Mouse (Mus musculus) spleen, adult 2 months (tissue): ENCODE data around the gene Frem2. TPM values are rescaled to one million over a fixed set of nuclear protein-coding genes. Genes with fewer than 3 reads are reported as not detected.

Source experiments
- DNase-seq, 2 experiments: peaks; one replicate each; pipeline versions ENCODE4 v3.0.0 to v3.0.0-alpha.2; 2012 to 2021; ENCODE audit warnings: low spot score in 2 of 2, low read depth in 1 of 2
- H3K27ac ChIP-seq: fragments of 200-500 bp; 2 replicates; pipeline ENCODE4 v1.5.1; 2012; ENCODE audit warnings: low read length, inconsistent platforms; ENCODE audit not compliant: insufficient read depth
- H3K27me3 ChIP-seq: fragments of 200-500 bp; 2 replicates; pipeline ENCODE4 v1.6.1; 2012; ENCODE audit warnings: mild to moderate bottlenecking, moderate library complexity, low read length, inconsistent platforms; ENCODE audit not compliant: control insufficient read depth, insufficient read depth
- H3K36me3 ChIP-seq: fragments of 200-500 bp; 2 replicates; pipeline ENCODE4 v1.6.1; 2012; ENCODE audit warnings: mild to moderate bottlenecking, low read length, inconsistent platforms; ENCODE audit not compliant: control insufficient read depth, insufficient read depth
- H3K4me1 ChIP-seq: fragments of 200-500 bp; 2 replicates; pipeline ENCODE4 v1.6.1; 2011; ENCODE audit warnings: inconsistent platforms; ENCODE audit not compliant: control insufficient read depth, insufficient read depth, insufficient read length
- H3K4me3 ChIP-seq: fragments of 200-500 bp; 2 replicates; pipeline ENCODE4 v1.5.1; 2011; ENCODE audit warnings: mild to moderate bottlenecking, inconsistent platforms; ENCODE audit not compliant: insufficient read depth, insufficient read length; ENCODE audit errors: extremely low read depth
- CTCF ChIP-seq: fragments of 200-500 bp; IDR thresholded peaks from 2 replicates; pipeline ENCODE4 v1.5.1; 2011; ENCODE audit warnings: mild to moderate bottlenecking, inconsistent platforms; ENCODE audit not compliant: insufficient read depth, insufficient read length, insufficient replicate concordance; ENCODE audit errors: extremely low read depth
- POLR2A ChIP-seq: fragments of 200-500 bp; IDR thresholded peaks from 2 replicates; pipeline ENCODE4 v1.6.1; 2011; ENCODE audit warnings: low read depth, low read length, inconsistent platforms
- WGBS: fragments of 180-500 bp; shearing (Covaris S2); methylation state at CpG from one replicate; pipeline ENCODE4 v1.1.7; 2018; 5-methylcytosine and 5-hydroxymethylcytosine counted together
- polyA plus RNA-seq: library from polyadenylated mRNA; depleted of rRNA; stranded (reverse); fragments of >200 nt; gene quantifications from 2 replicates; pipeline ENCODE4 v1.2.3, GENCODE M21; 2012

Gene Frem2
- polyA plus RNA-seq, 1 experiment, result 1.2 TPM

DNA sequence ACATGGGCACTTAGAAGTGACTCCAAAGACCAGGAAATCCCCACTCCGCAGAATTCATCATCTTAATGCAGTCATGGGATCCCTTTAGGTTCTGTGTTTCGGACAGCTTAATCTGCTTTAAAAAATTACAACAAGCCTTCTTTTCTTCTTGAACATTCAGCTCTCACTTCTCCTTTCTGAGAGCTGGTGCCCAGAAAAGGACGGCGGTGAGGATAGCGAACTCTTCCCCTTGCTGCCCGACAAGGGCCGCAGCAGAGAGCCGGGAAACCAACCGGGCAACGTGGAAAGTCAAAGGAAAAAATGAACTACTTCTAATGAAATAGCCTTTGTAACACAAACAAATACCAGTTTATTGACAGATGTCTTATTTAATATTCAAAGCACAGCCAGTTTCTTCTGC lies 134.4 kb downstream of the Frem2 start:
- WGBS, result 42% methylated on average over 10 of the region's 10 CpGs
- Histone ChIP-seq H3K27me3 (no peaks in the 10 kb centered on the region), H3K27ac (no peak overlapping the region), H3K36me3 (no peaks in the 10 kb centered on the region), H3K4me3 (no peak overlapping the region), H3K4me1 (no peaks in the 10 kb centered on the region)
- TF ChIP-seq POLR2A (no peak), CTCF (no peak)
- no peak for DNase-seq

DNA sequence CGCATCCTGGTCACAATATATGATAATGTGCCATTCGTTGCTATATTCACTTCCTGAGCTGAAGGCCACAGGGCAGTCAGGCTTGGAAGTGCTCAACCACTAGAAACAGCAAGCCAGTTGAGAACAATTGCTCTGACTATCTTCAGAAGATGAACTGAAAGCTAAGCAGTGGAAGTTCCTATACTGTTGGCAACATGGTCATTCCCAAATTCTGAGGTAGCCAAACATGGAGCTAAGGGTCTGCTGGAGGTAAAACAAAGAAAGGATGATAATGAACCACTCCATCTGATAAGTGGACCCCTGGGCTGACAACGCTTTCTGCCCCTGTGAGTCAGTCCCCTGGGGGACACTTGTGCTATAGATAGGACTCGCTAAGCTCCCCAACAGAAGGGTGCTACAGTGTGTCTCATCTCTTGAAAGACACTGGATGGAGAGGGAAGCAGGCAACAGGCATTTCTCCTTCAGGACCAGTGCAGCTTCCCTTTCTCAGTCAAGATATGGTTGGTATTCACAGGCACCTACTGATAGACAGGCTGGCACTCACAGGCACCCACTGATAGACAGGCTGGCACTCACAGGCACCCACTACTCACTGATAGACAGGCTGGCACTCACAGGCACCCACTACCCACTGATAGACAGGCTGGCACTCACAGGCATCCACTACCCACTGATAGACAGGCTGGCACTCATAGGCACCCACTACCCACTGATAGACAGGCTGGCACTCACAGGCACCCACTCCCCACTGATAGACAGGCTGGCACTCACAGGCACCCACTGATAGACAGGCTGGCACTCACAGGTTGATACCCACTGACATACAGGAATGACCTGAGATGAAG lies 142.7 kb downstream of the Frem2 start:
- Histone ChIP-seq H3K36me3 (no peaks in the 10 kb centered on the region), H3K27me3 (no peaks in the 10 kb centered on the region), H3K4me1 (no peaks in the 10 kb centered on the region), H3K4me3 (no peak overlapping the region), H3K27ac (no peak overlapping the region)
- TF ChIP-seq POLR2A (no peak), CTCF (no peak)
- DNase-seq, result no peak
- 27% methylated on average over 4 of the region's 4 CpGs for WGBS

DNA sequence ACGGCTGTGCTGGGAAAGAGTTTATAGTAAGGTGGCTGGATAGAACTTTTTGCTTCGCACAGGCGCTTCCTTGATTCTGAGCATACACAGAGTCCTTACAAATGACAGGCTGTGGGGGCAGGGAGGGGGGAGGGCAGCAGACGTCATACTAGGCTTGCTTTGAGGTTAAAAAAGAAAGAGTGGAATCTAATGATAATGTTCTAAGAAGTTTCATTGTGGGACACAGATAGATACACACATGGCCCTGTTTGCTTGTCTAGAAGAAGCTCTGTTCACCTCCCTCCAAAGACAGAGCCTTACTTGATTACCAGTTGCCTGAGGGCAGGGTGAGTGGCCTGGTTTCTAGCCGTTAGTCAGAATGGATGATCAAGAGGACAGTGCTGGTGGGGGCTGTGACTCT lies 144.1 kb downstream of the Frem2 start:
- H3K27ac ChIP-seq, result no peak overlapping the region
- H3K4me1 ChIP-seq, result no peaks in the 10 kb centered on the region
- H3K27me3 ChIP-seq, result no peaks in the 10 kb centered on the region
- no peak overlapping the region for H3K4me3 ChIP-seq
- TF ChIP-seq POLR2A (no peak), CTCF (no peak)
- 61% methylated on average over 5 of the region's 5 CpGs for WGBS
- no peaks in the 10 kb centered on the region for H3K36me3 ChIP-seq
- DNase-seq, result no peak

DNA sequence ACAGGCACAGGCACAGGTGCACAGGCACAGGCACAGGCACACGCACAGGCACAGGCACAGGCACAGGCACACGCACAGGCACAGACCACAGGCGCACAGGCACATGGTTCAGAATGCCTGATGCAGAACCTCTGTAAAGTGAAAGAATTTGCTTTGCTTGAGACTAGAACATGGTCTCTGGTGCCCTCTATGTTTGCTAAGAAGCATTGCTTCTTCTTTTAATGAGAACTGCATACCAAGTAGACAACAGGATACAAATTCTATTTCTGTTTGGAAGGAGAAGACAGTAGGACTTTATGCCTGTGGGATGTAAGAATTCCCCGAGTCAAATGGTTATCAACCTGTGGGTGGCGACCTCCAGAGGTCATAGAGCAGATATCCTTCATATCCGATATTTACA lies 154.7 kb downstream of the Frem2 start:
- peak in 1 of 2 experiments; percentile 3 for DNase-seq
- H3K36me3 ChIP-seq, result no peaks in the 10 kb centered on the region
- 52% methylated on average over 6 of the region's 6 CpGs for WGBS
- H3K4me1 ChIP-seq, result no peaks in the 10 kb centered on the region
- TF ChIP-seq POLR2A (no peak), CTCF (no peak)
- H3K27me3 ChIP-seq, result no peaks in the 10 kb centered on the region
- no peak overlapping the region for H3K27ac ChIP-seq
- H3K4me3 ChIP-seq, result no peak overlapping the region

DNA sequence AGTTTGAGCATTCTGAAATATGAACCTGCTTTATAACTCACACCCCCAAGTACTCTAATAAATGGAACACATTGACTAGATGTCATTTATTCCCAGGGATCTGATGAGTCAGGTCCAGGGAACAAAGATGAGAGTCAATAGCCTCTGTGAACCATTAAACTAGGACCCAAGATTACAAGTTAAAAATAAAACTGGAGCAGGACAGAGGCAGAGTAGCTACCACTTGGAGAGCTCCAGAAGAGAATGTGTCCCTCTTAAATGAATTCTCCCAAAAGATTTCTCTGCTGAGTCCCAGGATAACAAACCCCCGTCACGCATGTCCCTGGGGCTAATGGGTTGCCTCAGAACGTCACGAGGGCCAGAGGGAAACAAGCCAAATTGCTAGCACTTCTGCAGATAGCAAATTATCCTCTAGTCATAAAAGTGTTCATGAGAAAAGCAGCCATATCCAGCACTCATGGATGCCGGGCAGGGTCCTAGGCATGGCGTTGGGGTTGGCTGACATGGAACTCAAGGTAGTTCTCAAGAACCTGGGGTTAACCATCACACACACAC lies 158.7 kb downstream of the Frem2 start:
- Histone ChIP-seq H3K36me3 (no peaks in the 10 kb centered on the region), H3K27ac (no peak overlapping the region), H3K27me3 (no peaks in the 10 kb centered on the region), H3K4me1 (no peaks in the 10 kb centered on the region), H3K4me3 (no peak overlapping the region)
- WGBS, result 84% methylated on average over 6 of the region's 6 CpGs
- TF ChIP-seq POLR2A (no peak), CTCF (no peak)
- DNase-seq, result no peak

DNA sequence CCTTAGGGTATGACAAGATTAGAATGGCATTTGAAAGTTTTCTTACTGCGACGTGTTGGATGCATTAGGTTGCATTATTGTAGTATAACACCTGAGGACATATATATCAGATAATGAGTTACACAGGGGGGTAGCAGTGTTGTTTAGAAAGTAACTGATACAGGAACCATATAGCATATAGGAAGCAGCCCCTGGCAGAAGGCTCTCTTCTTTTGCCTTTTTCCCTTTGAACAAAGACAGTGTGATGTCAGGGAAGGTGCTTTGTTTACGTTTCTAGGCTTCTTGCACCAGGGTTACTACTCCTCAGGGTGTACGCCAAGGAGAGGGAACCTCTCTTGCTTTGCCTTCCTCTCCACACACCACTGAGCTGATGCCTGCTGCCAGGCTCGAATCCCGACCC lies 168.8 kb downstream of the Frem2 start, which contains the start of gene Stoml3:
Gene Stoml3, plus strand, starts transcription at position 301 of the 400 bp plus-strand sequence.
- Histone ChIP-seq H3K4me3 (no peak within 1 kb of the TSS), H3K27me3 (no peaks in the 10 kb centered on the region), H3K36me3 (no peaks in the 10 kb centered on the region), H3K4me1 (peaks cover 4% of the 10 kb centered on the region; the same call in 1 of the 2 replicates), H3K27ac (no peak within 1 kb of the TSS)
- no peak for DNase-seq
- TF ChIP-seq CTCF, result no peak
- no peak for TF ChIP-seq POLR2A
- WGBS, result 90% methylated on average over 6 of the region's 6 CpGs
